In genomic region chr9:30649392-30650054, GRCm38 (mm10) we compare ENCODE assay signal across 12 mouse cellular contexts.
DNase-seq lines count a peak whose midpoint lies in the region; ATAC-seq and TF ChIP-seq lines count a peak whose summit lies in the region.
"Had no signal": no experiment of that assay in that cellular context is flagged by ENCODE, and none has a peak within 500 bp of the region (broad histone marks: within the 10 kb centered on the region; RNA-seq: fewer than 3 reads in every experiment).

No protein-coding gene starts in this region.

- TF ChIP-seq EP300 in heart, postnatal 0 days (IDR thresholded peaks at IDR 0.05; ENCODE audit: low read depth) = no peak

- H3K4me3 ChIP-seq in heart, postnatal 0 days (ENCODE audit: low read depth, low read length) = no peak overlapping the region
- no peak overlapping the region for H3K4me3 ChIP-seq in embryonic facial prominence, embryonic 15.5 days (replicated peaks)
- H3K4me3 ChIP-seq in neural tube, embryonic 15.5 days (replicated peaks) = no peak overlapping the region
- H3K4me3 ChIP-seq: embryonic facial prominence, embryonic 12.5 days; liver, embryonic 12.5 days had no signal

- intact Hi-C loops in heart, postnatal 25 days (cut with DNase I) = no loop called here

- H3K4me2 ChIP-seq in heart, postnatal 0 days (ENCODE audit: low read depth, low read length) = no peak overlapping the region
- H3K4me2 ChIP-seq in embryonic facial prominence, embryonic 15.5 days (replicated peaks) = no peak overlapping the region
- peak overlapping the region; percentile 11; the same call in 1 of the 2 replicates for H3K4me2 ChIP-seq in neural tube, embryonic 15.5 days
- H3K4me2 ChIP-seq: embryonic facial prominence, embryonic 12.5 days; liver, embryonic 12.5 days had no signal

- no peak for TF ChIP-seq CTCF in heart, postnatal 0 days (IDR thresholded peaks at IDR 0.05; ENCODE audit: low read depth)

- peak; percentile 20; the same call in 1 of the 2 replicates for ATAC-seq in heart, postnatal 0 days (ENCODE audit: insufficient read depth, low read depth)
- ATAC-seq in embryonic facial prominence, embryonic 15.5 days (ENCODE audit: insufficient number of reproducible peaks, low FRiP score, low TSS enrichment, low read depth) = 0 out of 2 replicates have a peak, but pooled peaks have one; percentile 4
- peak; percentile 76 for ATAC-seq in neural tube, embryonic 15.5 days (ENCODE audit: low FRiP score)
- ATAC-seq: liver, embryonic 12.5 days had no signal

- no peaks in the 10 kb centered on the region for H3K4me1 ChIP-seq in heart, postnatal 0 days (ENCODE audit: control insufficient read depth, insufficient read depth)
- H3K4me1 ChIP-seq in embryonic facial prominence, embryonic 15.5 days = no peaks in the 10 kb centered on the region
- peaks cover 6% of the 10 kb centered on the region for H3K4me1 ChIP-seq in neural tube, embryonic 15.5 days
- H3K4me1 ChIP-seq: embryonic facial prominence, embryonic 12.5 days; liver, embryonic 12.5 days had no signal

- no peaks in the 10 kb centered on the region for H3K36me3 ChIP-seq in heart, postnatal 0 days (replicated peaks; ENCODE audit: control insufficient read depth, insufficient read depth, low read length)
- no peaks in the 10 kb centered on the region for H3K36me3 ChIP-seq in embryonic facial prominence, embryonic 15.5 days
- no peaks in the 10 kb centered on the region for H3K36me3 ChIP-seq in neural tube, embryonic 15.5 days
- H3K36me3 ChIP-seq: embryonic facial prominence, embryonic 12.5 days; liver, embryonic 12.5 days had no signal

- H3K27ac ChIP-seq in heart, postnatal 0 days (ENCODE audit: low read depth) = no peak overlapping the region
- no peak overlapping the region for H3K27ac ChIP-seq in embryonic facial prominence, embryonic 15.5 days (replicated peaks)
- H3K27ac ChIP-seq in neural tube, embryonic 15.5 days (replicated peaks) = peak overlapping the region; percentile 51
- H3K27ac ChIP-seq: embryonic facial prominence, embryonic 12.5 days; kidney, postnatal 0 days; liver, embryonic 12.5 days; macrophage had no signal

- 61% methylated on average over 13 of the region's 13 CpGs for WGBS in heart, postnatal 0 days
- WGBS in embryonic facial prominence, embryonic 15.5 days = 75% methylated on average over 13 of the region's 13 CpGs
- WGBS in neural tube, embryonic 15.5 days = 50% methylated on average over 13 of the region's 13 CpGs

- H3K27me3 ChIP-seq in heart, postnatal 0 days (ENCODE audit: control insufficient read depth, insufficient read depth, low read length) = no peaks in the 10 kb centered on the region
- no peaks in the 10 kb centered on the region for H3K27me3 ChIP-seq in embryonic facial prominence, embryonic 15.5 days
- H3K27me3 ChIP-seq in neural tube, embryonic 15.5 days (replicated peaks) = no peaks in the 10 kb centered on the region
- H3K27me3 ChIP-seq: embryonic facial prominence, embryonic 12.5 days; liver, embryonic 12.5 days had no signal

- H3K9ac ChIP-seq in heart, postnatal 0 days (replicated peaks; ENCODE audit: low read depth, low read length) = no peak overlapping the region
- H3K9ac ChIP-seq in embryonic facial prominence, embryonic 15.5 days = no peak overlapping the region
- no peak overlapping the region for H3K9ac ChIP-seq in neural tube, embryonic 15.5 days (replicated peaks)
- H3K9ac ChIP-seq: embryonic facial prominence, embryonic 12.5 days; liver, embryonic 12.5 days had no signal

- no peak for DNase-seq in heart, postnatal 0 days (ENCODE audit: low spot score)
- no peak for DNase-seq in heart, postnatal 25 days (ENCODE audit: low spot score)
- DNase-seq in layer of hippocampus, adult 8-10 months (ENCODE audit: low spot score in 2 of 2) = peak; percentile 58 to 65
- DNase-seq in adrenal gland, postnatal 25 days = no peak
- DNase-seq in B cell, adult 2 months = no peak
- DNase-seq: heart, postnatal 10 days had no signal

- no peaks in the 10 kb centered on the region for H3K9me3 ChIP-seq in heart, postnatal 0 days (replicated peaks; ENCODE audit: control insufficient read depth, low read length)
- H3K9me3 ChIP-seq in embryonic facial prominence, embryonic 15.5 days (replicated peaks) = no peaks in the 10 kb centered on the region
- H3K9me3 ChIP-seq in neural tube, embryonic 15.5 days (replicated peaks) = no peaks in the 10 kb centered on the region
- H3K9me3 ChIP-seq: embryonic facial prominence, embryonic 12.5 days had no signal

Comparison
In these comparisons a context has a peak if more than half of its experiments do, and no peak if none do; other contexts are left out.
1. ATAC-seq: peak in every context shown above with its lines; median percentile 76 in neural tube, embryonic 15.5 days; 20 in heart, postnatal 0 days; 4 in embryonic facial prominence, embryonic 15.5 days.
2. DNase-seq: peak in layer of hippocampus, adult 8-10 months (2 of 2); none in heart, postnatal 0 days (single experiment), heart, postnatal 25 days (single experiment), adrenal gland, postnatal 25 days (single experiment) and B cell, adult 2 months (0 of 2).